Mouse (Mus musculus) C2C12 (cell line): ENCODE measurements around the gene Arhgef10l.

ENCODE experiments used
- CEBPB ChIP-seq: IDR thresholded peaks from one replicate; pipeline ENCODE4 v1.6.1; 2011; ENCODE audit warnings: low read depth, mild to moderate bottlenecking, control low read depth, moderate library complexity
- CTCF ChIP-seq: IDR thresholded peaks from one replicate; pipeline ENCODE4 v1.5.1; 2011; ENCODE audit not compliant: control insufficient read depth, insufficient read depth, insufficient read length
- FOSL1 ChIP-seq: IDR thresholded peaks from one replicate; pipeline ENCODE4 v1.8.0; 2011; ENCODE audit warnings: mild to moderate bottlenecking, low read length; ENCODE audit not compliant: poor library complexity, insufficient read depth, severe bottlenecking
- MAX ChIP-seq: IDR thresholded peaks from one replicate; pipeline ENCODE4 v1.6.1; 2011; ENCODE audit warnings: mild to moderate bottlenecking, control low read depth
- MYOD1 ChIP-seq: IDR thresholded peaks from one replicate; pipeline ENCODE4 v1.6.1; 2011; ENCODE audit warnings: low read depth; ENCODE audit not compliant: control insufficient read depth, insufficient read length
- USF1 ChIP-seq: IDR thresholded peaks from one replicate; pipeline ENCODE4 v1.6.1; 2011; ENCODE audit warnings: low read depth, mild to moderate bottlenecking, control low read depth, moderate library complexity

GRCm38 (mm10) chr4:140499571-140499970 lies 166.2 kb downstream of the Arhgef10l start:
- TF ChIP-seq CTCF (no peak), USF1 (no peak), MYOD1 (no peak), MAX (no peak), CEBPB (no peak), FOSL1 (no peak)
